Mouse (Mus musculus) gonadal fat pad, adult 2 months (tissue): Measurements from ENCODE around the gene Hormad2. TPM values are rescaled to one million over a fixed set of nuclear protein-coding genes. Genes with fewer than 3 reads are reported as not detected.

Experiments
- DNase-seq: peaks from one replicate; pipeline ENCODE4 v3.0.0-alpha.2; 2012; ENCODE audit warnings: low read depth
- polyA plus RNA-seq: library from polyadenylated mRNA; depleted of rRNA; stranded (reverse); fragments of >200 nt; gene quantifications from 2 replicates; pipeline ENCODE4 v1.2.3, GENCODE M21; 2012; rRNA removed

Gene Hormad2
- polyA plus RNA-seq, result 0.16 TPM in 1 of 2 replicates, not detected in the other

- no peak for DNase-seq
Observed at GRCm38 (mm10) chr11:4440978-4441377, at the start of gene Hormad2. Hormad2 (minus strand) TSS chr11:4441105.

- no peak for DNase-seq
Observed at GRCm38 (mm10) chr11:4489207-4489606, 48.3 kb upstream of the Hormad2 start.

GRCm38 (mm10) chr11:4488798-4489197, 47.9 kb upstream of the Hormad2 start:
- no peak for DNase-seq

GRCm38 (mm10) chr11:4488367-4488766, 47.5 kb upstream of the Hormad2 start:
- DNase-seq, result no peak

- no peak for DNase-seq
Observed at GRCm38 (mm10) chr11:4487401-4487965, 46.6 kb upstream of the Hormad2 start.

- DNase-seq, result no peak
Observed at GRCm38 (mm10) chr11:4484541-4484940, 43.6 kb upstream of the Hormad2 start.

- no peak for DNase-seq
Observed at GRCm38 (mm10) chr11:4482641-4483040, 41.7 kb upstream of the Hormad2 start.

GRCm38 (mm10) chr11:4476184-4476697, 35.3 kb upstream of the Hormad2 start:
- peak; percentile 63 for DNase-seq

GRCm38 (mm10) chr11:4472464-4473179, 31.7 kb upstream of the Hormad2 start:
- DNase-seq, result no peak

- no peak for DNase-seq
Observed at GRCm38 (mm10) chr11:4471734-4472133, 30.8 kb upstream of the Hormad2 start.

GRCm38 (mm10) chr11:4471251-4471650, 30.3 kb upstream of the Hormad2 start:
- no peak for DNase-seq

GRCm38 (mm10) chr11:4469091-4469490, 28.2 kb upstream of the Hormad2 start:
- DNase-seq, result no peak

- no peak for DNase-seq
Observed at GRCm38 (mm10) chr11:4467436-4467835, 26.5 kb upstream of the Hormad2 start.

GRCm38 (mm10) chr11:4466191-4466590, 25.3 kb upstream of the Hormad2 start:
- DNase-seq, result no peak

- no peak for DNase-seq
Observed at GRCm38 (mm10) chr11:4464616-4465015, 23.7 kb upstream of the Hormad2 start.

GRCm38 (mm10) chr11:4464186-4464585, 23.3 kb upstream of the Hormad2 start:
- no peak for DNase-seq

- no peak for DNase-seq
Observed at GRCm38 (mm10) chr11:4462868-4463267, 22.0 kb upstream of the Hormad2 start.

- no peak for DNase-seq
Observed at GRCm38 (mm10) chr11:4461154-4461553, 20.2 kb upstream of the Hormad2 start.

GRCm38 (mm10) chr11:4460615-4461014, 19.7 kb upstream of the Hormad2 start:
- DNase-seq, result no peak

- no peak for DNase-seq
Observed at GRCm38 (mm10) chr11:4454895-4455535, 14.1 kb upstream of the Hormad2 start.

GRCm38 (mm10) chr11:4452467-4453184, 11.7 kb upstream of the Hormad2 start:
- no peak for DNase-seq

- no peak for DNase-seq
Observed at GRCm38 (mm10) chr11:4451116-4451515, 10.2 kb upstream of the Hormad2 start.
